Mouse (Mus musculus) left cerebral cortex, postnatal 14 days (tissue): Measurements from ENCODE around the gene Rasl10a. TPM values are rescaled to one million over a fixed set of nuclear protein-coding genes. Genes with fewer than 3 reads are reported as not detected.
A peak's percentile ranks its signal among the peaks of the same experiment; 100 is the strongest.

ENCODE experiments used
- DNase-seq, 2 experiments: peaks; one replicate each; pipeline ENCODE4 v3.0.0; 2021 to 2022; ENCODE audit warnings: low spot score in 2 of 2, mixed read lengths in 1 of 2
- intact Hi-C: fragments of 180-260 bp; cut with DNase I; formaldehyde crosslinking; loops from one replicate; pipeline ENCODE4 v1.15.1; 2025
- total RNA-seq, 2 experiments: library from RNA; stranded (reverse); gene quantifications; 2 replicates each; pipeline ENCODE4 v1.2.3; 2021

Gene Rasl10a
- total RNA-seq, 2 experiments from 2014 or later: 61.7 to 63.2 TPM

DNA sequence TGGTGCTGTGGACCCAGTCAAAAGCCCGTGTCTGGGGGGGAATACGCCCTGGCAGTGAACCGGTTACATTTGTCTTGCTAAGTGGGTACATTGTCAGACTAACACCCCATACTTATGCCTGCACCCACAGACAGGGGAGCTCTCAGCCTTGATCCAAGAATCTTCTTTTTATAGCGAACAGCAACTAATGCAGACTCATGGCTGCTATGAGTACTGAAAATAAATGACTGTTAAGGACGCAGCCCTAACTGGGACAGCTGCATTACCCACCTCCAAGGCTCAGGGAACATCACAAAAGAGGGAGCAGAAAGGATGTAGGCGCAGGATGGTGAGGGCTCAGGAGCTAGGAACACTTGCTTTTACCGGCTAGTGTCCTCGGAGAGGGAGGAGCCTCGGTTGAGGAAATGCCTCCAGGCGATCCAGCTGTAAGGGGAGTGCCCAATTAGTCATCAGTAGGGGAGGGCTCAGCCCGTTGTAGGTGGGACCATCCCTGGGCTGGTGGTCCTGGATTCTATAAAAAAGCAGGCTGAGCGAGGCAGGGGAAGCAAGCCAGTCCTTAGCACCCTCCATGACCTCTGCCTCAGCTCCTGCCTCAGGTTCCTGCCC, 11.5 kb upstream of the Rasl10a start:
- intact Hi-C loops: no loop called here
- peak; percentile 57 to 62 for DNase-seq

DNA sequence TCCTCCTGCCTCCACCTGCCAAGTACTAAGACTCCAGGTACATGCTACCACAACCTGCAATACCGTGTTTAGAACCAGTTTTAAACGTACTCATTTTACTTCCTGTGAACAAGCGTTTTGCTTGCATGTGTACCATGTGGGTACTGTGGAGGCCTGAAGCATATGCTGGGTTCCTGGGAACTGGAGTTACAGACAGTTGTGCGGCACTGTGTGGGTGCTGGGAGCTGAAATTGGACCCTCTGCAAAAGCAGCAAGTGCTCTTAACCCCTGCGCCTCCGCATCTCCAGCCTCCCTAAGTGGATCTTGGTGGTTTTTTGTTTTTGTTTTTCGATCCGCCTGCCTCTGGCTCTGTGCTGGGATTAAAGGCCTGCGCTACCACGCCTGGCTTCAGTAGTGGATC, 6.3 kb upstream of the Rasl10a start:
- intact Hi-C loops: no loop called here
- no peak for DNase-seq

DNA sequence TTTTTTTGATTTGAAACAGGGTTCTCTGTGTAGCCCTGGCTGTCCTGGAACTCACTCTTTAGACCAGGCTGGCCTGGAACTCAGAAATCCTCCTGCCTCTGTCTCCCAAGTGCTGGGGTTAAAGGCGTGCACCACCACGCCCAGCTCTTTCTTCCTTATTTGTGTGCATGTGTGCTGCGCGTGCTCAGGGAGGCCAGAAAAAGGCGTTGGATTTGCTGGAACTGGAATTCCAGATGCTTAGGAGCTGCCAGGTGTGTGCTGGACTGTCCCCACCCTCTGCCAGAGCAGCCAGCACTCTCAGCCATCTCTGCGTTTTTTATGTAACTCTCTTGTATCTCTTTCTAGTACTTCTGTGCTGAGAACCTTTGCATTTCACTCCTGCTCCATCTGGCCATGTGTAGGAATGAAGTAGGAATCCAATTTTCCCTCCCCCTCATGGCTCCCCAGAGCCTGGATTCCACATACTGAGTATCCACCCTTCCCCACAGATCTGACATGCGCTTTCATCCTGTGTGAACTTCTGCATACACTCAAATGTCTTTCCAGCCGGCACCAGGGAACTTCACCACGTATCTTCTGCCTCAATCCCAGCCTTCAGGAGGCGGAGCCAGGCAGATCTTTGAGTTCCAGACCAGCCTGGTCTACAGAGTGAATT, 5.6 kb upstream of the Rasl10a start:
- DNase-seq: peak; percentile 61 to 86
- intact Hi-C loops: no loop called here

DNA sequence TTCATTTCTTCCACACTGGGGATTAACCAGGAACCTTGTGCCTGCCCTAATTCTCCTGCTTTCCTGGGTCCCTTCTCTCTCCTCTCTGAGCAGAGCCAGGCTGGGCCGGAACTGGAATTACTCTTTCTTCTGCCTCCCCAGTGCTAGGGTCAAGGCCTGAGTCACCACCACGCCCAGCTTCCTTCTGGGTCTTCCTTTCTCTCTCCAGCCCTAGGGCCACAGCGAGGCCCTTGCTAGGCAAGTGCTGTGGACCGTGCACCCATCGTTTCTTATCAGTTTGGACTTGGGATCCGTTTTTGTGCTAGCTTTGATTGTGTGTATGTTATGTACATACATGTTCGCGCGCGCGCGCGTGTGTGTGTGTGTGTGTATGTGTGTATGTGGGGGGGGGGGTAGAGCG, 3.8 kb upstream of the Rasl10a start:
- intact Hi-C loops: no loop called here
- DNase-seq: no peak

DNA sequence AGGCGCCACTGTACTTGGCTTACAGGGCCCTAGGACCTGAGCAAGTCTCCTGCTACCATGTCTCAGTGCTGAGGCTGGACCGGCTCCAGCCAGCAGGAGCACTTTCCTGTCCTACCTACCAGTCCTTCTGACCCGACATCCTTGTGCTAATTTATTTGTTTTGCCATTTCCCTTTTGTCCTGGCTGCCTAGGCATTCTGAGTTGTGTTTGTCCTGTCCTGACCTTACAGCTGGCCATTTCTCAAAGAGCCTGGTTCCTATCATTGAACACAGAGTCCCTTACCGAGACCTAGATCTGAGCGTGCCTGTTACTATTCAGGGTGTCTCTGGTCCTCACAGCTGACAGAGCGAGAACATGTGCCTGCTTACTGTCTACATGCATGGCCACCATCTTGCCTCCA, 3.1 kb upstream of the Rasl10a start:
- DNase-seq: peak in 1 of 2 experiments; percentile 52
- intact Hi-C loops: no loop called here

DNA sequence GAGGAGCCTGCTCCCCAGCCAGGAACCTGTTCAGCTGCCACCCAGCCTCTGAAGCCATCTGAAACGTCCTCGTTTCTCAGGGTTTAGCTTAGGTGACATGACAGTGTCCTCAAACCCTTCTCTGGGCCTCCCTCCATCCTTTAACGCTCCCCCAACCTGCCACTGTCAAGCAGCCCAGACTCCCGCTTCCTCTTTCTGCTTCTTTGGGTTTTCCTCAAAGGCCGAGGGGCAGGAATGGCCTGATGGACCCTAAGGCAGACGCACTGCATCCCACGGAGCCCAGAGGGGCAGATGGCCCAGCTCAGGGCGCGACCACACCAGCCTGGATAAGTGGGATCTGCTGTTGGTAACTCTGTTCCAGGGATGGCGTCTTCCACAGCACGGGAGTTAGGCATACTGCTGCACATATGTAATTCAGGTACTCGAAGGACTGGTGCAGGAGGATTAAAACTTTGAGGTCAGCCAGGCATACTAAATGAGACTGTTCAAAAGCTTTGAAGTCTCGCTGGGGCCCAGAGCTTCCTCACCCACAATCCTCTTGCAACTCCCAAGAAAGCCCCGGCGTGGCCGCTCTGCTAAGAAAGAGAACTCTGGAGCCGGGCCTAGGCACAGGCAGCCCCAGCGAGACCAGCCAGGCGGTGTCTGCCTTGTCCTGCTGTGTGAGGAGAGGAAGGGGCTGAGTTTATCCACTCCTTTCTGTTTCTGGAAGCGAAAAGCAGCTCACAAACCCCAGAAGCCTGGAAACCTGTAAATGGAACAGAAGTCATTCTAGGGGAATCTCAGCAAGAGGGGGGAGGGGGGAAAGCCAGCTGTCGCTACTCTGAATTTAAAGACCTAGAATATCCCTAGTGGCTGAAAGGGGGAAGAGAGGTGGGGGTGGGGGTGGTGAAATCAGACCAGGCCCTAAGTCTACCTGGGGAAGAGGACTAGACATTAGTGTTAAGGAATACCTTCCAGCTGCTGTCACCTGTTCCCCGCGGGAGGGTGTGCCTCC, 1.7 kb upstream of the Rasl10a start:
- intact Hi-C loops: no loop called here
- peak in 1 of 2 experiments; percentile 46 for DNase-seq

DNA sequence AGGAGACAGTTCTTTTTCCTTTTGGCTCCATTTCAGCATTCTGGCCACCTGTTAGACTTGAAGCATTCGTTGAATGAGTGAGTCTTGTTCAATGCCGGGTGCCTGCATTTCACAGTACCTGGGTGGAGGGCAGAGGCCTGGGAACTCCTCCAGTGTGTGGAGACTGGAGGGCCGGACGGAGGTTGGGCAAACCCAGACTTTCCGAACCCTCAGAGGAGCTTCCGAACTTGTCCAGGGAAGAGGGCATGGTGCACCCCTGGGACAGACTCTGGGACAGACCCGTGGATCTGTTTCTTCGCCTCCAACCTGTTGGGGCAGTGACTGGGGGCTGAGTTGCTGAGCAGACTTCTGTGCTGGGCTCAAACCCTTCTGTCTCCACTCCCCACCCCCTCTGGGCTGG, 864 bp upstream of the Rasl10a start:
- DNase-seq: peak in 1 of 2 experiments; percentile 37
- intact Hi-C loops: no loop called here

DNA sequence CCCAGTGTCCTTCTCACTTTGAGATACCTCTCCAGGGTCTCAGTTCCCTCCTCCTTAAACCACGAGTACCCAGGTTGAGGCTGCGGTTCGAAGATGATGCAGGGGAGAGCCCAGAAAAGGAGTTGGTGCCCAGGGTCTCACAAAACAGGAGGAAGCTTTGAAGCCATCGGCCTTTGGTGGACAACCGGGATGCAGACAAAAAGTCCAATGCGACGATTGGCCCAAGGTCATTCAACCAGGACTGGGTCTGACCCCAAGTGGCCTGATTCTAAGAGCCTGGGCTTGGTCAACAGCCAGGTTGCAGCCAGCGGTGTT, 430 bp upstream of the Rasl10a start:
- DNase-seq: no peak
- intact Hi-C loops: no loop called here

DNA sequence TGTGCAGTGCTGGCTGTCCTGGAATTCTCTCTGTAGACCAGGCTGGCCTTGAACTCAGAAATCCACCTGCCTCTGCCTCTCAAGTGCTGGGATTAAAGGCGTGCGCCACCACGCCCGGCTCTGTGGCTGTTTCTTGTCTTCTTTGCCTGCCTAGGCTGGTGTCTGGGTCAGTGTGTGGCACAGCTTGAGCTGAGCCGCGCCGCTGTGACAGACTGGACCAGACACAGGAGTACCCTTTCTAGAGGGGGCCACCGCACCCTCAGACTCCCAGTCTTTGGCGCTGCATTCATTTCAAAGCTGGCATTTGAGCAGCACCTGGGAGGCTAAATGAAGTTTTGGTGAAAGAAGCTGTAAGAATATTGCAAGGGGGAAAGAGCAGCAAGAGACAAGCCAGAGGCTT, 855 bp downstream of the Rasl10a start:
- DNase-seq: no peak
- intact Hi-C loops: no loop called here

DNA sequence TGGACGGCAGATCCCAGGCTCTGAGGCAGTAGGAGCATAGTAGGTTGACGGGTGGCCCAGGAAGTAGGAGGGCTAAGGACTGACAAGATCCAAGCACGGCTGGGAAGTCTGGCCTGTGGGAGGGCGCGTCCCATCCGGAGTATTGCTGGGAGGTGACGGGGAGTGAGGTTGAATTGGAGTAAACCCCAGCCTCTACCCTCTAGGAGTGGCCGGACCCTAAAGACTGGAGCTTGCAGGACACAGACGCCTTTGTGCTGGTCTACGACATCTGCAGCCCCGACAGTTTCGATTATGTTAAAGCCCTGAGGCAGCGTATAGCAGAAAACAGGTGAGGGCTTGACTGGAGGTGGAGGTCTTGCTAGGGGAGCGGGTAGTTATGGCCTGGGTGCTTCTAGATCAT, 1.3 kb downstream of the Rasl10a start:
- intact Hi-C loops: no loop called here
- DNase-seq: no peak

DNA sequence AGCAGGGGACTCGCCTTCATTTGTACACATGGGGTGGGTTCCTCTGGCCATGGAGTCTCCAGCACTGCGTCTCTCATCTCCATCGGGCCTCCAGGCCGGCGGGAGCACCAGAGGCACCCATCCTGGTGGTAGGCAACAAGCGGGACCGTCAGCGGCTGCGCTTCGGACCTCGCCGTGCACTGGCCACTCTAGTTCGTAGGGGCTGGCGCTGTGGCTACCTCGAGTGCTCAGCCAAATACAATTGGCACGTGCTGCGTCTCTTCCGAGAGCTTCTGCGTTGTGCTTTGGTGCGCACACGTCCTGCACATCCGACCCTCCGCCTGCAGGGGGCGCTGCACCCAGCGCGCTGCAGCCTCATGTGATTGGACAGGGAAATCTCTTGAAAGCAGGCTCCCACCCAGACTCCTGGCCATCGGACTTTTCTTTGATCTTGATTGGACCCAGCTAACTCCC, 1.8 kb downstream of the Rasl10a start:
- intact Hi-C loops: no loop called here
- DNase-seq: peak; percentile 66 to 84

DNA sequence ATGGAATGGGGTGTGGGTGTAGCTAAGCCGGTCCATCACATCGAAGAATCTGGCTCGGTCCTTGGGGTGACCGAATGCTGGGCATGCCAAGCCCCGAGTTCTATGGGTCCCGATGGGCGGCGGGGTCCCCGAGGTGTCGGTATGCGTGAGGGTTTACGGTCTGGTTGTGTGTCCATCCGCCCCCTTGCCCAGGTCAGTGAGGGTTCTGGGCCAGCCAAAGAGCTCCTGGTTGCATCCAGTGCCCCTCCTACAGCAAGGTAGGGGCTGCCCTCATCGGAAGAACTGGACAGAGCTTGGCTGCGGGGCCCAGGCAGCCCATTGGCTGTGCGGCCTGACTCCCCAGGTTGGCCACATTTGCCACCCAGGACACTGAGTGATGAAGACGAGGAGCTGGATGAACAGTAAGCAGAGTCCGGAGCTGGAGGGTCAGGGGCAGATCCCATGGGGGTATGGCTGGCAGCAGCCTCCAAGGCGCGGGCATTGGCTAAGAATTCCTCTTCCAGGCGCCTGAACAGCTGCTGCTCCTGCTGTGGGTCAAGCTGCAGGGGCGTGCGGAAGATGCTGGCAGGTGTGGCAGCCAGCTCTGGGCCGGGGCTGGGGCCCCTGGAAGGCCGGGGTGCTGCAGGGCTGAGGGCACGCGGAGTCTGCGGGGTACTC, 3.0 kb downstream of the Rasl10a start:
- no peak for DNase-seq
- intact Hi-C loops: no loop called here

DNA sequence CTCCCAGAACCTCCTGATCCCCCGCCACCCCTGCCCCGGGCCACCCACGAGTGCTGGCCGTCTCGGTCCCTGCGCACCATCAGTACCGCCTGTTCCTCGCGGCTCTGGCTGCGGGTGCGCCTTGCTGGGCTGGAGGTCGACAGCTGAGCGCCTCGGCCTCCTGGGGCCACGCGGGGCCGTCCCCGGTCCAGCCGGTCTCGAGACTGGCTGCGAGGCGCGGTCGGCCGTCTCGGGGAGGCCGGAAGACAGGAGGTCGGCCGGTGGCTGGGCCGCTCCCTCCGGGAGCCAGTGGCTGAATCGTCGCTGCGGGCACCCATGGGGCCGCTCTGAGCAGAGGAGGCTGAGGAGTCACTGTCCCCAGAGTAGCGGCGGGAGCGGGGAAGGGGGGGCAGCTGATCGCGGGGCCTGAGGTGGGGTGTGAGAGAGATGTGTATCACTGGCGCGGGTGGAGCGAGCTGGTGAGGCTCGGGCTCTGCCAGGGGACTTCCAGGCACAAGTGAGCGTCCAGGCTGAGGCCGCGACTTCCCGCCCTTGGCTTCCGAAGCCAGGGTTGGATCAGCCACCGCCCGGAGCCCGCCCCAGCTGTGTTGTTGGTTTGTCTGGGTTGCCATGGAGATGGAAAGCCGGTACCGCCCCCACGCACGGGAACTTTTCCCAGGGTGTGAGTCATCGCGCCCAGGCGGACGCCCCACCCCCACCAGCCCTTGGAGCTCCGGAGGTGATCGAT, 3.6 kb downstream of the Rasl10a start:
- peak; percentile 94 to 95 for DNase-seq
- intact Hi-C loops: no loop called here

DNA sequence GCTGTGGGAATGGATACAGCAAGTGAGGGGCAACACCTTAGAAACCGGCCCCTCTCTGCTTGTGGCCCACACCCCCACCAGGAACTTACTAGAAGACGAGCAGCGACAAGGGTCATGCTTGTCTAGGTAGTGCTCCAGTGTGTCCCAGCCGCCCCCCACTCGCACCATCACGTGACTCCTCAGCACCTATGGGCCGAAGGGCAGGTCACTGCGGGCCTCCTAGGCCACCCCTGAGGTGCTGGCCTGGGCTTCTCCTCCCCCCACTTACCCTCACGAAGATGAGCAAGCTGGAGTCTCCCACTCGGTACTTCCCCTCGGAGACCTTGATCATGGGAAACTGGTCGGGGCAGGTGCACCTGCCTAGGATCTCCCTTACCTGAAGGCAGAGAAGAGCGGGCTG, 4.4 kb downstream of the Rasl10a start:
- intact Hi-C loops: no loop called here
- DNase-seq: no peak

DNA sequence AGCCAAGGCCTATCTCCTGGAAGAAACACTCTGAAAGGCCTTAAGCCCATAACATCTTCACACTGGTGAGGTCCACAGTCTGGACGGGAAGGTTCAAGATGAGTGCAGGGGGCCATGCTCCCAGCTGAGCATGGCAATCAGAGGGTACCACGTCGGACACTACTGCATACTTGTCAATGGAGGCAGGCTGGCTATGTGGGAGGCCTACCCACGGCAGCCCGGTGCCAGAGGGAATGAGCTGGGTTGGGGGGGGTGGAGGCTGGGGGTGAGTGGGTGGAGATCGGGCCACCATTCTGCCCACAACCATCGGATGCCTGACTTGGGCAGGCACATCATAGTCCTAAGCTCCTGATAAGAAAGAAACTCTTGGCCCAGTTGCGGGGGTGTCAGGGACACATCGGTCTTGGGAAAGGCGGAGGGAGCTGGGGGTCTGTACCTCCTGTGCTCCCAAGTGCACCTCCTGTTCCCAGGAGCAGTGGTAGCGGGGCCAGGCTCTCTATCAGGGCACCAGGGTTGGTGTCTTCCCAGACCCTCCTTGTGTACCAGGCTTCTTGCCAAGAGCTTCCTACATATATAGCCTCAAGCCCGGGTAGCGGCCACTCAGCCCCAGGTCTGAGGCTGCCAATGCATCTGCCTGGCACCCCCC, 5.1 kb downstream of the Rasl10a start:
- no peak for DNase-seq
- intact Hi-C loops: no loop called here

DNA sequence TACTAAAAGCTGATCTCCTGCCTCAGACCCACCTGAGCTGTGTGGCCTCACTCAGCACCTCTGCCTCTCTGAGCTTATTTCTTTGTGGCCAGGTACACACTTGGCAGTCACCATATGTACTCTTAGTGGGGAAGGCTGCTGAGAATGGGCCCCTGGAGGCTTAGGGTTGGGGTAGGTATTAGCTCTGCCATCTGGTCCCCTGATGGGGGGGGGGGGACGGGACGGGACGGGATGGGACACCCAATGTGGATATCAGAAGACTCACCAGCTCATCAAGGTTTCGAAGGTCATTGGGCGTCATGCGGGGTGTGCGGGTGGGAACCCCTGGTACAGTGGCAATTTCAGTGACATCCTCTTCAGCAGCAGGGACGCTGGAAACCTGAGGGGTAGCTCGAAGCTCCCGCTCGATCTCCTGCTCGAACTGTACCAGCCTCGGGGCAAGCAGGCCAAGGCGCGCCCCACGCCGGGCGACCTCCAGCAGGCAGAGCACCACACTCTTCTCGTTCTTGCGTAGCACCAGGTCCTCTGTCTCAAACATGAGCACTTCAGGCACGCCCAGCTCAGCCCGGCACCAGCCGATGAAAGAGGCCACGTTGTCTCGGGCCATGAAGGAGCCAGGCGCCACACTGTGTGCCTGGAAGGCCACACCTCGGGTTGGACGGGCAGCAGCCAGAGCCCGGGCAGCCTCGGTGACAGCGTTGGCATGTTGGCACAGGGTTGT, 5.8 kb downstream of the Rasl10a start:
- DNase-seq: peak; percentile 18 to 42

DNA sequence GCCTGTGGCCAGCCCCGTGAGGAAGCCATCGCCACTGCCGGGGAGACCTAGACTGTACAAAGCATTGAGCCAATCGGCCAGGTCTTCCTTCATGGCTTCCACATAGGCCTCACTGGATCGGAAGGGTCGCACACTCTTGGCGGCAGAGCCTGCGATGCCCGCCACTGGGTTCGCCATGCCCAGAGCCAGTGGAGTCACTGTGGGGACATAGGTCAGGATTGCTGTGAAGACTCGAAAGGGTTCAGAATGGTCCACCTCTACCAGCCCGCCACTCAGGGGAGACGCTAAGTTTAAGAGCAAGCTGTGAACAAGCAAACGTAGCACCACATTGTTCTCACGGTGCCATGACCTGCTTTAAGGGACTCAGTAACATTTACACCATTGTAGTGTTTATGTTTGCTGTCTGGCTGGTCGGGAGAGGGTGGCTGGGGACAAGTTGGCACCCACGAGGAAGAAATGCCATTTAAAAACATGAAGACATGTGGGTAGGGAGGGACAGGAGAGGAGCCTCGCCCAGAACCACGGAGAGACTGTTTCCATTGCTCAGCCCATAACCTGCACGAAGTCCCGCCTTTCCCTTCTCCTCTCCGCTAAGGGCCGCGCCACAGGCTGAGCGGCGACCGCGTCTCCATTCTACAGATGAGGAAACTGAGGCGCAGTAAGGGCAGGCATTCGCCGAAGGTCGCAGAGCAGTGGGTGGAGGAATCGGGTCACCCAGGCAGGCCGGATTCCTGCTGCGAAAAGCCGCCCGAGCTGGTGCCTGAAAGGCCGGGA, 6.5 kb downstream of the Rasl10a start:
- peak; percentile 37 to 62 for DNase-seq
- intact Hi-C loops: loop anchor here (2.0 kb wide), 1 partner anchor 48 kb away; no protein-coding TSS in a partner anchor

More for the DNA sequence above, 5.8 kb downstream of the Rasl10a start:
- intact Hi-C loops: loop anchor here (2.0 kb wide), 1 partner anchor 47 kb away; no protein-coding TSS in a partner anchor
